Mouse (Mus musculus): ENCODE results near the gene Defb6.

DNA sequence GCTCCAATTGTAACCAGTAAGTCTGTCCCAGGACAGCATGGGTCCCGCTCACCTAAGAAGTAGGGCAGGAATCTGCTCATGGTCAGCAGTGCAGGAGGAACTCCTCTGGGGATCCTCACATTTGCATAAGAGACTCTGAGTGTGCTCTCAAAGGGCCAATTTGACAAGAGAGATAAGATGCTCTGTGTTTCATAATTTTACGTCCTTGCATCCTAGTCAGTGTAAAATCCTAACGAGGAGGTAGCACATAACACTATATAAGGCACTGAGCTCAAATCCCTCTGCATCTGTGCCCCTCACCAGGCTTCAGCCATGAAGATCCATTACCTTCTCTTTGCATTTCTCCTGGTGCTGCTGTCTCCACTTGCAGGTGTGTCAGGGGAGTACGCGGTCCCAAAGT, 22.0 kb downstream of the Defb6 start, which contains the start of gene Defb5:
- TF ChIP-seq POLR2A (IDR thresholded peaks at IDR 0.05; ENCODE audit: control insufficient read depth, low read depth, low read length) = no peak
- TF ChIP-seq CTCF (IDR thresholded peaks at IDR 0.05; ENCODE audit: control insufficient read depth, insufficient read depth, insufficient replicate concordance, low read depth, low read length) = no peak

Measured in testis, adult 2 months (tissue).